Mouse (Mus musculus) C2C12 (cell line): ENCODE results near the gene Clrn2. TPM values are rescaled to one million over a fixed set of nuclear protein-coding genes. Genes with fewer than 3 reads are reported as not detected.
"Not testable (repeated sequence)": the region's sequence is repeated elsewhere in the genome, so short reads cannot be mapped to it uniquely, and the experiment has no call there.

Experiments
- H3K27me3 ChIP-seq: one replicate; pipeline ENCODE4 v1.6.1; 2011; ENCODE audit not compliant: control insufficient read depth, insufficient read depth, insufficient read length
- H3K36me3 ChIP-seq: one replicate; pipeline ENCODE4 v1.6.1; 2011; ENCODE audit not compliant: control insufficient read depth, insufficient read depth
- H3K4me3 ChIP-seq: one replicate; pipeline ENCODE4 v1.5.1; 2011; ENCODE audit warnings: mild to moderate bottlenecking, control low read depth; ENCODE audit not compliant: poor library complexity, insufficient read depth, severe bottlenecking
- H3K79me2 ChIP-seq: one replicate; pipeline ENCODE4 v1.6.1; 2011; ENCODE audit not compliant: control insufficient read depth, insufficient read depth
- H3K79me3 ChIP-seq: one replicate; pipeline ENCODE4 v1.6.1; 2011; ENCODE audit warnings: low read depth, control low read depth
- H3ac ChIP-seq: one replicate; pipeline ENCODE3; 2011; ENCODE audit warnings: low read depth; ENCODE audit not compliant: control insufficient read depth, insufficient read length
- CEBPB ChIP-seq: IDR thresholded peaks from one replicate; pipeline ENCODE4 v1.6.1; 2011; ENCODE audit warnings: low read depth, mild to moderate bottlenecking, control low read depth, moderate library complexity
- CTCF ChIP-seq: IDR thresholded peaks from one replicate; pipeline ENCODE4 v1.5.1; 2011; ENCODE audit not compliant: control insufficient read depth, insufficient read depth, insufficient read length
- FOSL1 ChIP-seq: IDR thresholded peaks from one replicate; pipeline ENCODE4 v1.8.0; 2011; ENCODE audit warnings: mild to moderate bottlenecking, low read length; ENCODE audit not compliant: poor library complexity, insufficient read depth, severe bottlenecking
- MAX ChIP-seq: IDR thresholded peaks from one replicate; pipeline ENCODE4 v1.6.1; 2011; ENCODE audit warnings: mild to moderate bottlenecking, control low read depth
- MYOD1 ChIP-seq: IDR thresholded peaks from one replicate; pipeline ENCODE4 v1.6.1; 2011; ENCODE audit warnings: low read depth; ENCODE audit not compliant: control insufficient read depth, insufficient read length
- MYOG ChIP-seq: IDR thresholded peaks from one replicate; pipeline ENCODE4 v1.6.1; 2011; ENCODE audit not compliant: control insufficient read depth, insufficient read length; ENCODE audit errors: extremely low read depth
- USF1 ChIP-seq: IDR thresholded peaks from one replicate; pipeline ENCODE4 v1.6.1; 2011; ENCODE audit warnings: low read depth, mild to moderate bottlenecking, control low read depth, moderate library complexity
- polyA plus RNA-seq: library from polyadenylated mRNA; unstranded; fragments of >200 nt; fragmentation: generic; extraction: Trizol; gene quantifications from one replicate; pipeline ENCODE4 v1.2.1, GENCODE M21; 2012; ENCODE audit warnings: missing spikeins

Gene Clrn2
- polyA plus RNA-seq, 1 experiment, result not detected

DNA sequence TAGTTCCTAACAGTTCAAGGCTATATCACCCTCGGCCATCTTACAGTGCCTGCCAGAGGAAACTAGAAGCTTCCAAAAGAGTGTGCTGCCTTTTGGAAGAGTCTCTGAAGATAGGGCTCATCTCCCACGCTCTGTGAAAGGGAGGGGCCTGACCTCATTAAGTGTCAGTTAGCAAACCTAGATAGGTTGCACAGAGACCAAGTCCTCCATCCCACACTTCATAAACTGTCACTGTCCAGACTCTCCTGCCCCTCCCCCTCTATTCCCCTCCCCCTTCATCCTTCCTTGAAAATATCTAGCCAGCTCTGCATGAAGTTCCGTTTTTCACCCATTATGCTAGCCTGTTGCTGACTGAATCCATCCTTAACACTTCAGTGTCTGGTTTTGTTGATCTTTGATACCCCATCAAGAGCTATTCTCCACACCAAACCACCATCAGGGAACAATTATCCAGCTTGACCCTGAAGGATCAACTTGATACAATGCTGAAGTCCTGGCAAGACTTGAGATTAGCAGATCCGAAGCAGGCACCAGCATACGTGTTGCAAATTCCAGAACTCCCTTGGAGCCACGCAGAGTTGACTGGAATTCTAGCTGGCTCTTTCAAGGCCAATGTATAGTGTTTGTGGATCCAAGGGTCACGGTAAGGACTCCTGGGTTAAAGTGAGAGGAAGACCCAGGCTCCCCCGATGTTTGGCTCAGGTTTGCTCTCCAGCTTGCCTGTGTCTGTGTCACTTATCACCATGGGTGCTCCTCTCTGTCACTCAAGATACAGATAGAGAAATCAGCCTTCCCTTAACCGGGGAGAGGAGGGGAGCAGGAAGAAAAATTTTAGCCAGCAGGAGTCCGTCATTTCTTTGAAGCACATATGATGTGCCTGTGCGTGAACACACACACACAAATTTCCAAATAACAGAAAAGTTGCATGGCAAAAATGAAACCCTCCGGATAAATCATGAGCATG is 31.4 kb upstream of the Clrn2 start:
- H3K36me3 ChIP-seq, result no peaks in the 10 kb centered on the region
- H3K27me3 ChIP-seq, result no peaks in the 10 kb centered on the region
- no peak overlapping the region for H3ac ChIP-seq
- no peaks in the 10 kb centered on the region for H3K79me2 ChIP-seq
- H3K79me3 ChIP-seq, result no peaks in the 10 kb centered on the region
- TF ChIP-seq MAX (no peak), MYOD1 (no peak), CTCF (no peak), FOSL1 (no peak), MYOG (no peak), CEBPB (no peak), USF1 (no peak)
- no peak overlapping the region for H3K4me3 ChIP-seq

DNA sequence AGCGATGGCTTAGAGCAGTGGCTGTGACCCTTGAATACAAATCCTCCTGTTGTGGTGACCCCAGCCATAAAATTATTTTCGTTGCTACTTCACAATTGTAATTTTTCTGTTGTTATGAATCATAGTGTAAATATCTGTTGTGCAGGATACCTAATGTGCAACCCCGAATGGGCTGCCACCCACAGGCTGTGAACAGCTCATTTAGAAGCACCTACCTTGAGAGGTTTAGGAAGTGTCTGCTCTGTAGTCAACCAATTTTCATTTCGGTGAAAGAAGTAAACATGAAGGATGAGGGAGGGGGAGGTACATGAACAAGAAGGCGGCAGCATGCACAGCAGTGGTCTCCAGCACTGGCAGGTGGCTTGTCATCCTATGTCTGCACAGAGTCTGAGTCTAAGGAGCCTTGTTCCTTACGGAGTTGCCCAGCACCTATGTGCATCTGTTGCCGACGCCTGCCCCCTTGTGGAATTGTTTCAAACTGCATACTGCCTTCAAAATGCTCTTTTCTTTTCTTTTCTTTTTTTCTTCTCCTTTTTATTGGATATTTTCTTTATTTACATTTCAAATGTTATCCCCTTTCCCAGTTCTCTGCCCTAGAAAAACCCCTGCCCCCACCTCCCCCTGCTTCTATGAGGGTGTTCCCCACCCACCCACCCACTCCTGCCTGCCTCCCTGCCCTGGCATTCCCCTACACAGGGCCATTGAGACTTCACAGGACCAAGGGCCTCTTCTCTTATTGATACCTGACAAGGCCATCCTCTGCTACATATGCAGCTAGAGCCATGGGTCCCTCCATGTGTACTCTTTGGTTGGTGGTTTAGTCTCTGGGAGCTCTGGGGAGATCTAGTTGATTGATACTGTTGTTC is 29.3 kb upstream of the Clrn2 start:
- no peaks in the 10 kb centered on the region for H3K79me3 ChIP-seq
- TF ChIP-seq CTCF (peak; percentile 51), CEBPB (no peak)
- H3ac ChIP-seq, result no peak overlapping the region
- no peaks in the 10 kb centered on the region for H3K79me2 ChIP-seq
- no peaks in the 10 kb centered on the region for H3K36me3 ChIP-seq
- H3K4me3 ChIP-seq, result no peak overlapping the region
- no peaks in the 10 kb centered on the region for H3K27me3 ChIP-seq

DNA sequence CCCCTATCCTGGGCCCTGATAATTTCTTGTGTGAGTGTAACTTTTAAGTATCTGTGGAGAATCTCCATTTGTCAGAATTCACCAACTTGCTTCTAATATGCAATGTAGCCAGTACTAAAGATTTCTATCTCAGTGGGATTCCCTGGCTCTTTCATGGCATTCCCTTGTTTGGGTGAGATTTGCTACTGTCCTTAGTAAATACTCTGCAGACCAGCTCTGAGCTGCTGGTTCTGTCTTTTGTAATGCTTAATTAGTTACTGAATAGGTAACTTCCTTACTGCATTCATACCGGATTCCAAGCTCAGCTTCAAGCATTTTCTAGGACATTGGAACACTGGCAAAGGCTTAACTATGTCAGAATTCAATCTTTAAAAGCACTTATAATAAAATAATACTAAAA is 27.8 kb upstream of the Clrn2 start:
- not testable (repeated sequence) for H3K4me3 ChIP-seq, H3K79me2 ChIP-seq, H3ac ChIP-seq, H3K79me3 ChIP-seq, H3K27me3 ChIP-seq, H3K36me3 ChIP-seq

DNA sequence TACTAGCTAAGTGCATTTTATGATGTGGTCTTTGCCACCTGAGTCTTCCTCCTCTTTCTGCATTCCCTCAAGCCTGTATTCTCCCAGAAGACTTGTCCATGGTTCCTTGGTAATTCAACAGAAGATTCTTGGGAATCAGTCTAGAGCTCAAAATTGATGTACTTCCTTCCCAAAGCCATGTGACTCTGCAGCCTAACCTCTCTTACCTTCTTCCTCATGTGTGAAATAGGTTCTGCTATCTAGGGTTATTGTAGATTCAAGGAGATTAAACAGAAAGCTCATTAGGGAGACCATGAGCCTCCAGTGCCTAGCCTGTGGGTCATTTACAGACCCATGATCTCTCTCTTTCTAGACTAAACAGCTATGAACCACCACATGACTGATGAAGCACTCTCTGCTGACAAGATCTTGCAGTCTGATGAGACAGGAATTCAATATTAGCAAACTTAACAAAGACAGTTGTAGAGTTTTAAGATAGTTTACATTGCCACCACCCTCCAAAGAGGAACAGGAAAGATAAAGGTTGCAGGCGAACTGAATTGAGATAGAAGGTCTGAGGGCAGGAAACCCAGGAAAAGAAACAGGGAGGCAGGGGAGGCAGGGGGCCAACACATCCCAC is 27.0 kb upstream of the Clrn2 start:
- no peaks in the 10 kb centered on the region for H3K79me3 ChIP-seq
- H3K4me3 ChIP-seq, result no peak overlapping the region
- H3K36me3 ChIP-seq, result no peaks in the 10 kb centered on the region
- no peaks in the 10 kb centered on the region for H3K79me2 ChIP-seq
- H3K27me3 ChIP-seq, result no peaks in the 10 kb centered on the region
- H3ac ChIP-seq, result no peak overlapping the region
- TF ChIP-seq FOSL1 (no peak), USF1 (no peak), CTCF (no peak), MYOD1 (no peak)

DNA sequence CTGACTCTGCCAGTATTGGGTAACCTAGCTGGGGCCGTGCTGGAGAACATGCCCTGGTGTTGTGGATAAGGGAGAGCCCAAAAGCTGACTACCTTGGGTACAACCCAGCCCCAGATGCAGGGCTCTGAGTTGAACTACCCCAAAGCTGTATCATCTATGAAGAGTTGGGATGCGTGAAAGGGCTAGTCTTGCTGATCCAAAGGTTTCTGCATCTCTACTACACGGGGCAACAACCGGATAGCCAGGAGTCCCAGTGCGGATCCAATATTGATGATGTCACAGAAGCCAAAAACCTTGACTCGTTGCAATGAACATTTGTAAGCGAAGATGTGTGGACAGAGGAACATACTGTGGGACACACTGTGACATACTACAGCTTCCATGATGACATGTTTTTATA is 25.7 kb upstream of the Clrn2 start:
- Histone ChIP-seq H3K79me2 (no peaks in the 10 kb centered on the region), H3K27me3 (no peaks in the 10 kb centered on the region), H3K4me3 (no peak overlapping the region), H3K79me3 (no peaks in the 10 kb centered on the region), H3K36me3 (no peaks in the 10 kb centered on the region), H3ac (no peak overlapping the region)
- TF ChIP-seq CEBPB, result no peak
- no peak for TF ChIP-seq MYOD1
- TF ChIP-seq MAX, result no peak
